Mouse (Mus musculus) skeletal muscle tissue, adult 2 months (tissue): ENCODE data around the gene Ttc27.
"Not testable (repeated sequence)": the region's sequence is repeated elsewhere in the genome, so short reads cannot be mapped to it uniquely, and the experiment has no call there.

Source experiments
- DNase-seq: peaks from one replicate; pipeline ENCODE4 v3.0.0-alpha.2; 2012; ENCODE audit warnings: low read depth, low spot score

The Ttc27 gene

GRCm38 (mm10) chr17:74717618-74718151 lies at the start of gene Ttc27:
Ttc27 (plus strand) TSS chr17:74717732.
- peak; percentile 96 for DNase-seq

- no peak for DNase-seq
Measured at GRCm38 (mm10) chr17:74668010-74668409, 49.5 kb upstream of the Ttc27 start.

- no peak for DNase-seq
Measured at GRCm38 (mm10) chr17:74670031-74670430, 47.5 kb upstream of the Ttc27 start.

DNA sequence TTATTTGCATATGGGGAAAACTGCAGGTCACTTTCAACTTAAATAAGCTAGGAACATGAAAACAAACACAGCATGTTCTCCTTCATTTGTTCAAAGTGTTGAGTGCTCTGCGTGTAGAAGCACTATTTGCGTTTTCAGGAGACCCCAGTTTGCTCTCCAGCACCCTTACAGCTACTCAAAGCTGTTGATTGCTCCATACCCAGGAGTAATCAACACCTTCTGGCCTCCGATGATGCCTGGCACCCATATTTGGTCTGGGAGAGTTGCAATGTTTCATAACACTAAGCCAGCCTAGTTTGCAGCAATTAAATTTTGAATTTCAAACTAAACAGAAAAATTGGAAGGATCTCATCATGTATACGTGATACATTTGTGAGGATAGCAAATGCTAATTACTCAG lies 45.1 kb upstream of the Ttc27 start:
- peak; percentile 7 for DNase-seq

GRCm38 (mm10) chr17:74673251-74673650 lies 44.3 kb upstream of the Ttc27 start:
- no peak for DNase-seq

- DNase-seq: no peak
Measured at GRCm38 (mm10) chr17:74678061-74678460, 39.5 kb upstream of the Ttc27 start.

DNA sequence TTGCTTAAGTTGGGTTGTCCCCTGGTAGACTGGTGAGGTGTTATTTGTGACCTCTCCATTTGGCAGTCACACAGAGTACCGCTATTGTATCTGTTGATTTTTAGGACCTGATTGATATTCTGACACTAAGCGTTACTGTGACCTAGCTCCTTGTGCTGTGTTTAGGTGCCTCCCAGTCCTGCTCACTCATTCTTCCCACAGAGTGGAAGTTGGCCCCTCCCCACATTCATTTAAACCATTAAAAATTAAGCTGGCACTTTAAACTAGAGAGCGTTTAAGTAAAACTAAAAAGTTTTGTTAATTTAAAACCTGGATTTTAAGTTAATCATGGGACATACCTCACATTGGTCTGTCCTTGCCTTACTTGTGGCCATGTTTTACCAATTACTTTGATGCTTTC lies 32.6 kb upstream of the Ttc27 start:
- DNase-seq: no peak

- DNase-seq: no peak
Measured at GRCm38 (mm10) chr17:74688555-74688954, 29.0 kb upstream of the Ttc27 start.

DNA sequence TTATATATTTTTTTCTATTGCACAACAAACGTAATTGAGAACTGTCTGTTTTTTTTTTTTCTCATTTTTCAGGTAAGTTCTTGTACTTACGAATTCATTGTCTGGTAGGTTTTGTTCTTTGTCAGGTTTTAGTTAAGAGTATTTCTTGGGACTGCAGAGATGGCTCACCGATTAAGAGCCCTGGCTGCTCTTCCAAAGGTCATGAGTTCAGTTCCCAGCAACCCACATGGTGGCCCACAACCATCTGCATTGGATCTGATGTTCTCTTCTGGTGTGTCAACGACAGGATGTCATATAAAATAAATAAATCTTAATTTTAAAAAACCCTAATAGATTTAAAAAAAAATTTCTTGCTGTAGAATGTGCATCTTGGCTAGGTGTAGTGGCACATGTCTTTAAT lies 28.1 kb upstream of the Ttc27 start:
- no peak for DNase-seq

DNA sequence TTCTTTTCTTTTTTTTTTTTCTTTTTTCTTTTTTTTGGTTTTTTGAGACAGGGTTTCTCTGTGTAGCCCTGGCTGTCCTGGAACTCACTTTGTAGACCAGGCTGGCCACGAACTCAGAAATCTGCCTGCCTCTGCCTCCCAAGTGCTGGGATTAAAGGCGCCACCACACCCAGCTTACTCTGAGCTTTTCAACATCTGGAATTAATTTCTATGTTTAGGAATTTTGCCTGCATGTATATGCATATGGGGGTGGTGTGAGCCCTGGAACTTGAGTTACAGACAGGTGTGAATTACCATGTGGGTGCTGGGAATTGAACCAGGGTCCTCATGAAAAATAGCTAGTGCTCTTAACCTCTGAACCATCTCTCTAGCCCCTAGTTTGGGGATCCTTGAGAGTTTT lies 15.9 kb upstream of the Ttc27 start:
- not testable (repeated sequence) for DNase-seq

- DNase-seq: no peak
Measured at GRCm38 (mm10) chr17:74705480-74705879, 12.1 kb upstream of the Ttc27 start.

GRCm38 (mm10) chr17:74706593-74706992 lies 10.9 kb upstream of the Ttc27 start:
- DNase-seq: no peak

DNA sequence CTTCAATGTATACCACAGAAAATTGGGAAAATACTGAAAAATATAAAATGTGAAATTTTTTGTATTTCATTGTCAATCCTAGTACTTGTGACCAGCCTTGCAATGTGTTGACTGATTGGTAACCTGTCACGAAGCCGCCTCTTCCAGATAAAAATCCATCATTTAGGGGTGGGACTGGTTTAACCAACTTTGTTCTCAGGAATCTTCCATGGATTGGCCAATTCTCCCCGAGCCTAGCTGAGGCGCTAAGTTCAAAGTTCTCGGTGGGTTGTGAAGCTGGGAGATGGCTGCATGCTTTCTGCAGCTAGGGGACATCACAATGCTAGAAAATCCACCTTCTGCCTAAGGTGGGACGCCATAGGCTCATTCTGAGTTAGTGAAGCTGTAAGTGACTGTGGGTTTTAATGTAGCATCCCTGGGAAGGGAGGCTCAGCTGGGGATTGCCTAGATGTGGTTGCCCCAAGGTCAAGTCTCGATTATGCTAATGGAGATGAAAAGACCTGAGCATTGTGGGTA lies 9.8 kb upstream of the Ttc27 start:
- DNase-seq: no peak

GRCm38 (mm10) chr17:74710731-74711130 lies 6.8 kb upstream of the Ttc27 start:
- DNase-seq: no peak

DNA sequence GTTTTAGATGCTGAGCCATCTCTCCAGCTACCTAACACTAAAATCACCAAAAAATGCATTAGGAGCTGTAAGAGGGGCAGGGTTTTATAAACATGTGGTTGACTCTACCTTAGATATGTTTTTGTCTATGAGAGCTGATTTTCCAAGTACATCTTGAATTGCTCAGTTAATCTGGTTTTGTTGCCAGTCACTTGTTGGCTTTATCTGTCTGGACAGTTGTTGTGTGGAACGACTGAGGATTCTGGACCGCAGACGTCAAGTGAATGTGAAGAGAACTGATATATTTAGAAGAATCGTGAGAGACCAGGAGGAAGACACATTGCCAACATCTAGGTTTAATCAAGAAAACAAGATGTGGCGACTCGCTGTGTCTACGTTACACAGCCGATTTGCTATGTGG lies 5.9 kb upstream of the Ttc27 start:
- no peak for DNase-seq

- DNase-seq: no peak
Measured at GRCm38 (mm10) chr17:74715128-74715527, 2.4 kb upstream of the Ttc27 start.

- DNase-seq: no peak
Measured at GRCm38 (mm10) chr17:74715724-74716123, 1.8 kb upstream of the Ttc27 start.

- no peak for DNase-seq
Measured at GRCm38 (mm10) chr17:74716643-74717042, 889 bp upstream of the Ttc27 start.

- no peak for DNase-seq
Measured at GRCm38 (mm10) chr17:74717091-74717617, 378 bp upstream of the Ttc27 start.

DNA sequence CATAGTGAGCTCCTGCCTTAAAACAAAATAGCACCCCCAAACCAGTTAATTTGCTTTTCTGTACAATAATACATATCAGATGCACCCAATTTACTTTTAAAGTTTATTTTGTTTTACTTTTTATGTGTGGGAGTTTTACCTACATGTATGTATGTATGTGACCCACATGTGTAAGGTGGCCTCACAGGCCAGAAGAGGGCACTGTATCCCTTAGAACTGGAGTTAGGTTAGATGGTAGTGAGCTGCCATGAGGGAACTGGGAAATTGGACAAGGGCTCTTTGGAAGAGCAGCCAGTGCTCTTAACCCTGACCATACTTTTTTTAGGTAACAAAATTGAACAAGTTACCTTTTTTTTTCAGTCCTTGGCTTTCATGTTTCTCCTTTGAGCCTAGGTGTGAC lies 15.3 kb downstream of the Ttc27 start:
- DNase-seq: no peak

- no peak for DNase-seq
Measured at GRCm38 (mm10) chr17:74735392-74735791, 17.9 kb downstream of the Ttc27 start.

- DNase-seq: no peak
Measured at GRCm38 (mm10) chr17:74749659-74750058, 32.1 kb downstream of the Ttc27 start.

DNA sequence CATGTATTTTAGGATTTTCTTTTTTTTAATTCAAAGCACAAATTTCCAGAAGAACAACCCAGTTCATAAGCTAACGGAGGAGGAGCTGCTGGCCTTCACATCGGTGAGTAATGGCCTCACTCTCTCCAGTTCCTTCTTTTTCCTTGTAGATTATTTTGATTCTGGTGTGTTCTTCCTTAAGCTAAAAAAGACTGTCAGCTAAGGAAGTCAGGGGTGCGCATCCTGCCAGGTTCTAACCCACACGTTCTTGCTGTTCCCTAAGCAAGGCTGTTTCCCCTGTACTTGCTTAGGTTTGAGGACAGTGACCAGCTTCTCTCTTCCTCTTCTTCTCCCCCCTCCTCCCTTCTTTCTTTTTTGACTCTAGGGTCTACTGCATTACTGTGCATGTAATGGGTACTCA lies 33.5 kb downstream of the Ttc27 start:
- no peak for DNase-seq
